Mouse (Mus musculus) heart, embryonic 13.5 days (tissue): ENCODE data around the gene Shisa9. TPM values are rescaled to one million over a fixed set of nuclear protein-coding genes. Genes with fewer than 3 reads are reported as not detected.
"Not testable (repeated sequence)": the region's sequence is repeated elsewhere in the genome, so short reads cannot be mapped to it uniquely, and the experiment has no call there.

Experiments used
- ATAC-seq: fragments of 200-750 bp; cut with Nextera tagmentation; 2 replicates; pipeline ENCODE4 v1.8.0; 2017; ENCODE audit warnings: moderate TSS enrichment; ENCODE audit not compliant: insufficient number of reproducible peaks, low FRiP score, low TSS enrichment; ENCODE audit errors: extremely low read depth
- H3K27ac ChIP-seq: fragments of 300-500 bp; sonication (generic); replicated peaks from 2 replicates; pipeline ENCODE4 v1.5.1; 2015; ENCODE audit warnings: moderate library complexity, mild to moderate bottlenecking, inconsistent platforms
- H3K27me3 ChIP-seq: fragments of 300-500 bp; sonication (generic); replicated peaks from 2 replicates; pipeline ENCODE4 v1.6.1; 2015; ENCODE audit warnings: mild to moderate bottlenecking, inconsistent platforms
- H3K36me3 ChIP-seq: fragments of 300-500 bp; sonication (generic); 2 replicates; pipeline ENCODE4 v1.6.1; 2015; ENCODE audit warnings: mild to moderate bottlenecking, inconsistent platforms
- H3K4me1 ChIP-seq: fragments of 300-500 bp; sonication (generic); 2 replicates; pipeline ENCODE4 v1.6.1; 2015; ENCODE audit warnings: inconsistent platforms
- H3K4me2 ChIP-seq: fragments of 300-500 bp; sonication (generic); 2 replicates; pipeline ENCODE4 v1.6.1; 2015; ENCODE audit warnings: inconsistent platforms, mild to moderate bottlenecking, moderate library complexity
- H3K4me3 ChIP-seq: fragments of 300-500 bp; sonication (generic); 2 replicates; pipeline ENCODE4 v1.5.1; 2015; ENCODE audit warnings: moderate library complexity, mild to moderate bottlenecking, inconsistent platforms
- H3K9ac ChIP-seq: fragments of 300-500 bp; sonication (generic); 2 replicates; pipeline ENCODE4 v1.6.1; 2015; ENCODE audit warnings: inconsistent platforms, mild to moderate bottlenecking, moderate library complexity
- H3K9me3 ChIP-seq: fragments of 300-500 bp; sonication (generic); 2 replicates; pipeline ENCODE4 v1.6.1; 2016; ENCODE audit warnings: inconsistent platforms
- WGBS: fragments of 180-500 bp; shearing (Covaris S2); methylation state at CpG from one replicate; pipeline ENCODE4 v1.1.7; 2015; ENCODE audit warnings: mixed read lengths; 5-methylcytosine and 5-hydroxymethylcytosine counted together
- polyA plus RNA-seq: library from polyadenylated mRNA; unstranded; fragments of >200 nt; fragmentation: Nextera tagmentation; extraction: Ambion mirVana; gene quantifications from 2 replicates; pipeline ENCODE4 v1.2.1, GENCODE M21; 2015

The Shisa9 gene
- polyA plus RNA-seq = 0.61 and 1.5 TPM in 2 replicates

DNA sequence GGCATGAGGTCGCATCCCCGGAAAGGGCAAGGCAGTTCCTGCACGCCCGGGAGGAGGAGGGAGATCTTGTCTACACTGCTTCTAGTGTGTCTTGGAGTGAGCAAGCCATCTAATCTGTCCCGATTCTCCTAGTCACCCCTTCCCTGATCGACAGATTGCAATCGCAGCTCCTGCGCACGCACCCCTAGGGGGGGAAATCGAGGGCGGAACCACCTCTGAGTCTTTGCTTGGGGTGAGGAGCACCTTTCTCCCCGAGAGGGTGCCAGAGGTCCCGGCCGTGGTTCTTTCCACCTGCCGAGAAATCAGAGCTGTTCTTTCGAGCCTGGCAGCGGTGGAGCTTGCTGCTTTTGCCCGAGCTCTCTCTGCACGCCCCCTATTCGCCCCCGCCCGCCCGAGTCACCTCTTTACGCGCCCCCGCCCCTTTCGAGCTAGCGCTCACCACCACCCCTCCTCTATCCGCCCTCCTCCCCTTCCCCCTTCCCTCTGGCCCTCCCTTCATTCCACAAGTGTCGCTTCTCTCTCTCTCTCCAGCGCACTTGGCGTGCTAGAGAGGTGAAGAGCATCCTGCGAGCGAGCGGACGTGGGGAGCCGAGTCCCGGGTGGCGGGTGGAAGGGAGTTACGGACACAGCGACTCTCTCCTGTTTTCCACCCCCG, at the start of gene Shisa9:
Shisa9 (plus strand) TSS at position 498 of the 655 bp plus-strand sequence.
- ATAC-seq = no peak
- Histone ChIP-seq H3K27me3 (peaks cover 99% of the 10 kb centered on the region), H3K4me3 (peak within 1 kb of the TSS; percentile 64), H3K9me3 (no peaks in the 10 kb centered on the region), H3K27ac (no peak within 1 kb of the TSS), H3K9ac (peak within 1 kb of the TSS; percentile 74), H3K36me3 (no peaks in the 10 kb centered on the region), H3K4me2 (peak within 1 kb of the TSS; percentile 97), H3K4me1 (peaks cover 17% of the 10 kb centered on the region)
- under 1% methylated on average over 42 of the region's 42 CpGs for WGBS

DNA sequence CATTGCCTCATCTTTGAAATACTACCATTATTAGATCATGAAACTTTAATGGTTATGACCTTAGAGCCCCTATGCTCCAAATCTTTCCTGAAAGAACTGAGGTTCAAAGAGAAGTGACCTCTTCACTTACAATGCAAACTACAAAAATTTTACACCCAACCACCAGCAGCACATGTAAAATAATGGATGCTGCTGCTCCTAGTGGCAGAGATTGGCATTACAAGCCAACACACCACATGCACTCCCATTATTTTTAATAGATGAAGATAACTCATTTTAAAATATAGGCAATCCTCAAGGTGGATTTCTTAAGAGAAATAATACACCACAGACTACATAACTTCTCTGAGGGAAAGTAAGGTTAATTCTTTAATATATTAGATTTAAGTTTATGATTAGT, 43.4 kb upstream of the Shisa9 start:
- Histone ChIP-seq H3K9me3 (no peaks in the 10 kb centered on the region), H3K9ac (no peak overlapping the region), H3K27ac (no peak overlapping the region), H3K27me3 (peaks cover 6% of the 10 kb centered on the region; the same call in 1 of the 2 replicates), H3K36me3 (no peaks in the 10 kb centered on the region), H3K4me3 (no peak overlapping the region), H3K4me1 (no peaks in the 10 kb centered on the region), H3K4me2 (no peak overlapping the region)
- ATAC-seq = no peak

DNA sequence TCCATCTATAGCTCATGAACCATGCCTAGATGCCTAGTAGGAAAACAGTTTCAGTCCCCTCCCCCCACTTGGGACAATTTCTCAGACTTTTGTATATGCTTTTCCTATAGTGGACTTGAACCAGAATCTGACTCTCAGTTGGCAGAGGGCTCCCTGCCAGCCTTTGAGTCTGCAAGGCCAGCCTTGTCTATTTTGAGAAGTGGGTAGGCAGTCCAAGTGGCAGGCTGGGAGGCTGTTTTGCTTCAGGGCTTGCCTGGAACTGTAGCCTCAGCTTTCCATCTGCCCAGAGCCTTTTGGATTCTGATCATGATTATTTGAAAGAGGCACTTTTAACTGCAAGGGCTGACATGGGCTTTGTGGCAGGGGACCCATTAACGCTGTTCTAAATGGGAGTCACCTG, 23.2 kb upstream of the Shisa9 start:
- H3K36me3 ChIP-seq = no peaks in the 10 kb centered on the region
- no peaks in the 10 kb centered on the region for H3K9me3 ChIP-seq
- no peak for ATAC-seq
- H3K27me3 ChIP-seq = no peaks in the 10 kb centered on the region
- H3K9ac ChIP-seq = no peak overlapping the region
- H3K4me2 ChIP-seq = no peak overlapping the region
- no peaks in the 10 kb centered on the region for H3K4me1 ChIP-seq
- WGBS = 81% methylated on average over 1 of the region's 1 CpGs
- no peak overlapping the region for H3K4me3 ChIP-seq
- no peak overlapping the region for H3K27ac ChIP-seq

- ATAC-seq = no peak
- Histone ChIP-seq H3K9me3 (no peaks in the 10 kb centered on the region), H3K9ac (no peak overlapping the region), H3K4me3 (no peak overlapping the region), H3K4me2 (no peak overlapping the region), H3K4me1 (no peaks in the 10 kb centered on the region), H3K27me3 (0 out of 2 replicates have a peak, but pooled peaks cover 4% of the 10 kb centered on the region), H3K36me3 (no peaks in the 10 kb centered on the region), H3K27ac (no peak overlapping the region)
- WGBS = 82% methylated on average over 8 of the region's 8 CpGs
These were observed 17.9 kb upstream of the Shisa9 start for GRCm38 (mm10) chr16:11966041-11966440.

- not testable (repeated sequence) for H3K9me3 ChIP-seq, H3K36me3 ChIP-seq, ATAC-seq, H3K27me3 ChIP-seq, H3K9ac ChIP-seq, H3K27ac ChIP-seq, H3K4me1 ChIP-seq, H3K4me3 ChIP-seq, H3K4me2 ChIP-seq
- WGBS = 71% methylated on average over 5 of the region's 5 CpGs
These were observed 17.1 kb upstream of the Shisa9 start for GRCm38 (mm10) chr16:11966810-11967209.

GRCm38 (mm10) chr16:11967579-11967978, 16.3 kb upstream of the Shisa9 start:
- H3K27me3 ChIP-seq = 0 out of 2 replicates have a peak, but pooled peaks cover 4% of the 10 kb centered on the region
- H3K27ac ChIP-seq = no peak overlapping the region
- H3K4me3 ChIP-seq = no peak overlapping the region
- WGBS = 52% methylated on average over 2 of the region's 2 CpGs
- no peaks in the 10 kb centered on the region for H3K4me1 ChIP-seq
- no peaks in the 10 kb centered on the region for H3K9me3 ChIP-seq
- H3K4me2 ChIP-seq = no peak overlapping the region
- no peak overlapping the region for H3K9ac ChIP-seq
- no peak for ATAC-seq
- H3K36me3 ChIP-seq = no peaks in the 10 kb centered on the region

GRCm38 (mm10) chr16:11973707-11974106, 10.2 kb upstream of the Shisa9 start:
- ATAC-seq = no peak

DNA sequence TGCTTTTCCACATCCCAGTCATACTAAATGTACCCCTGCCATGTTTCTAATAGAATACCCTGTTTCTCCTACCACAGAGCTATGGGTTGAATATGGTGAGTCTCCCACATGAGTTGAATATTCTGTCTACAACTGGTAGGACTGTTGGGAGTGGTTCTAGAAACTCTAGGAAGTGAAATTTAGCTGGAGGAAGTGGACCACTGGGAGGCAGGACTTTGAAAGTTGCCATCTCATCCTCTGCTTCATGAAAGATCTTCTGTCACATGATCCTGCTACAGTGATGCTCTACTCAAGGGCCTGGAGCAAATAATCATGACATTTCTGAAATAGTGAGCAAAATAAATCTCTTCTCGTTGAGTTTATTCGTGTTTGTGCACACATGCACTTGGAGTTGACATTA, 7.2 kb upstream of the Shisa9 start:
- no peaks in the 10 kb centered on the region for H3K36me3 ChIP-seq
- H3K4me1 ChIP-seq = no peaks in the 10 kb centered on the region
- no peak for ATAC-seq
- H3K27me3 ChIP-seq = peaks cover 32% of the 10 kb centered on the region
- 62% methylated on average over 2 of the region's 2 CpGs for WGBS
- no peak overlapping the region for H3K9ac ChIP-seq
- H3K27ac ChIP-seq = no peak overlapping the region
- no peak overlapping the region for H3K4me3 ChIP-seq
- no peak overlapping the region for H3K4me2 ChIP-seq
- H3K9me3 ChIP-seq = no peaks in the 10 kb centered on the region

More at GRCm38 (mm10) chr16:11973707-11974106, 10.2 kb upstream of the Shisa9 start:
- Histone ChIP-seq H3K27ac (no peak overlapping the region), H3K4me1 (no peaks in the 10 kb centered on the region), H3K27me3 (peaks cover 6% of the 10 kb centered on the region; the same call in 1 of the 2 replicates), H3K9ac (no peak overlapping the region), H3K9me3 (no peaks in the 10 kb centered on the region), H3K4me2 (no peak overlapping the region), H3K4me3 (no peak overlapping the region), H3K36me3 (no peaks in the 10 kb centered on the region)
- 41% methylated on average over 4 of the region's 4 CpGs for WGBS

- peaks cover 17% of the 10 kb centered on the region for H3K4me1 ChIP-seq
- no peak overlapping the region for H3K27ac ChIP-seq
- H3K4me2 ChIP-seq = no peak overlapping the region
- H3K4me3 ChIP-seq = no peak overlapping the region
- peaks cover 72% of the 10 kb centered on the region for H3K27me3 ChIP-seq
- no peaks in the 10 kb centered on the region for H3K9me3 ChIP-seq
- WGBS = 19% methylated on average over 3 of the region's 3 CpGs
- ATAC-seq = no peak
- no peak overlapping the region for H3K9ac ChIP-seq
- H3K36me3 ChIP-seq = no peaks in the 10 kb centered on the region
These were observed 3.1 kb upstream of the Shisa9 start for GRCm38 (mm10) chr16:11980764-11981163.

DNA sequence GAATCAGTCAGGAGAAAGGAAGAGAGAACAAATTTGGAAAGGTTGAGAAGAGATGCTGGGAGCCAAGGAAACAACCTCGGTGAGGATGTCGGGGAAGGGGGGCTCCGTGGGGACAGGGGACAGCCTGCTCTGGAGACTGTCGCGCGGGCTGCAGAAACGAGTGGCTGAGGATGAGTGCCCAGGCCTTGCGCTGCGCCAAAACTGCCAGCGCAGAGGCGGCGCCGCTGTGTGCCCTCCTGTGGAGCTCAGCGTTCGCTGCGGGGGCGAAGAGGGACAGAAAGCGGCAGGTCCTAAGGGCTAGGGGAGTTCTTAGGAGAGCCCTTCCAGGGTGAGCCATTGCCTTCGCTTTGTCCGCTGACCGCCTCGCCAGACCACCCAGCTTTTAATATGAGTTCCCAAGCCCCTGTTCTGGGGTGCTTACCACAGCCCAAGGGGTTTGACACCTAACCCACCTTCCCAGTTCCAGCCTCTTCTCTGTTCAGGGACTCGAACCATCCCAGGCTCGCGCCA, 752 bp upstream of the Shisa9 start:
- no peak overlapping the region for H3K27ac ChIP-seq
- H3K4me2 ChIP-seq = peak overlapping the region; percentile 97
- WGBS = 1% methylated on average over 25 of the region's 25 CpGs
- H3K9me3 ChIP-seq = no peaks in the 10 kb centered on the region
- H3K4me3 ChIP-seq = peak overlapping the region; percentile 64
- ATAC-seq = no peak
- peaks cover 96% of the 10 kb centered on the region for H3K27me3 ChIP-seq
- peaks cover 17% of the 10 kb centered on the region for H3K4me1 ChIP-seq
- no peaks in the 10 kb centered on the region for H3K36me3 ChIP-seq
- H3K9ac ChIP-seq = peak overlapping the region; percentile 74

DNA sequence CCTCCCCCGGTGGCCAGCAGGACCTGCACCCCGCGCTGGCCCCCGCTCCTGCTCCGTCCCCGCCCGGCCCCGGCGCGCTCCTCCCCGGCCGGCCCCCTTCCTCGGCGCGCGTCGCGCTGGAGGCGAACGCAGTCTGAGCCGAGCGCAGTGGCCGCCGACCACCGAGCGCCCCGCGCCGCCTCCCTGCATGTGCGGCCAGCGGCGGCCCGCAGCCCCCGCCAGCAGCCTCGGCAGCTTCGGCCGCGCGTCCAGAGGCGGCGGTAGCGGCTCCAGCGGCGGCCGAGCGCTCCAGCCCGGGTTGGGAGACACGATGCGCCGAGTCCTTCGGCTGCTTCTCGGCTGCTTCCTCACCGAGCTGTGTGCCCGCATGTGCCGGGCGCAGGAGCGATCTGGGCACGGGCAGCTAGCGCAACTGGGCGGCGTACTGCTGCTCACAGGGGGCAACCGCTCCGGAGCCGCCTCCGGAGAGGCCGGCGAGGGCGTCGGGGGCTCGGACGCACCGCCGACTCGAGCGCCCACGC, 418 bp downstream of the Shisa9 start:
- Histone ChIP-seq H3K4me3 (peak overlapping the region; percentile 64), H3K36me3 (no peaks in the 10 kb centered on the region), H3K9ac (peak overlapping the region; percentile 74), H3K4me1 (peaks cover 17% of the 10 kb centered on the region), H3K4me2 (peak overlapping the region; percentile 97), H3K27ac (no peak overlapping the region), H3K27me3 (peaks cover 99% of the 10 kb centered on the region), H3K9me3 (no peaks in the 10 kb centered on the region)
- WGBS = under 1% methylated on average over 69 of the region's 76 CpGs
- no peak for ATAC-seq

GRCm38 (mm10) chr16:11987056-11987455, 3.1 kb downstream of the Shisa9 start:
- H3K36me3 ChIP-seq = no peaks in the 10 kb centered on the region
- H3K27me3 ChIP-seq = peaks cover 98% of the 10 kb centered on the region
- no peak for ATAC-seq
- no peaks in the 10 kb centered on the region for H3K9me3 ChIP-seq
- H3K4me3 ChIP-seq = no peak overlapping the region
- H3K27ac ChIP-seq = no peak overlapping the region
- no peak overlapping the region for H3K4me2 ChIP-seq
- no peak overlapping the region for H3K9ac ChIP-seq
- H3K4me1 ChIP-seq = peaks cover 17% of the 10 kb centered on the region
- WGBS = 70% methylated on average over 4 of the region's 4 CpGs
